Mouse (Mus musculus) gastrocnemius, postnatal 14 days (tissue): ENCODE data around the gene Gpx1. TPM values are rescaled to one million over a fixed set of nuclear protein-coding genes. Genes with fewer than 3 reads are reported as not detected.
A peak's percentile ranks its signal among the peaks of the same experiment; 100 is the strongest.
"Not testable (repeated sequence)": the region's sequence is repeated elsewhere in the genome, so short reads cannot be mapped to it uniquely, and the experiment has no call there.

Source experiments
- DNase-seq: peaks from one replicate; pipeline ENCODE4 v3.0.0; 2021; ENCODE audit warnings: mixed read lengths
- intact Hi-C: fragments of 180-260 bp; cut with DNase I; formaldehyde crosslinking; loops from one replicate; pipeline ENCODE4 v1.15.1; 2025; ENCODE audit warnings: low total_unique reads
- long read RNA-seq, 2 experiments: library from polyadenylated mRNA; stranded (forward); transcript quantifications; one replicate each; pipeline ENCODE4 v2.0.0; 2021
- total RNA-seq, 2 experiments: library from RNA; stranded (reverse); gene quantifications; 2 replicates each; pipeline ENCODE4 v1.2.3; 2021

Gene Gpx1
- 10 to 100 TPM; 86.5 to 98.0 TPM for total RNA-seq
- long read RNA-seq, experiment 1, transcript Gpx1-201 (2 exons, 1,072 nt), result major isoform, 66 of 72 reads
- long read RNA-seq, experiment 1, partial matches to known transcripts, result 0 of 72 reads
- long read RNA-seq, experiment 1, other reads (novel, unspliced or antisense), result 3 of 72 reads
- long read RNA-seq, experiment 2, transcript Gpx1-201 (2 exons, 1,072 nt), result major isoform, 64 of 66 reads
- long read RNA-seq, experiment 2, partial matches to known transcripts, result 0 of 66 reads
- long read RNA-seq, experiment 2, other reads (novel, unspliced or antisense), result 2 of 66 reads

- peak; percentile 92 for DNase-seq
- intact Hi-C loops, result no loop called here
Observed at GRCm38 (mm10) chr9:108338886-108339781, at the start of gene Gpx1. Gene Gpx1, plus strand, starts transcription at chr9:108338903.

- no peak for DNase-seq
- intact Hi-C loops, result loop anchor here (5.0 kb wide), 2 partner anchors 82 to 192 kb away; no protein-coding TSS in a partner anchor
Observed at GRCm38 (mm10) chr9:108289347-108289746, 49.4 kb upstream of the Gpx1 start.

- peak; percentile 89 for DNase-seq
- intact Hi-C loops, result no loop called here
Observed at GRCm38 (mm10) chr9:108290016-108290750, 48.5 kb upstream of the Gpx1 start, which contains the start of gene Nicn1. Gene Nicn1, plus strand, starts transcription at chr9:108290429.

- intact Hi-C loops, result no loop called here
- no peak for DNase-seq
Observed at GRCm38 (mm10) chr9:108290773-108291172, 47.9 kb upstream of the Gpx1 start.

GRCm38 (mm10) chr9:108296453-108297355, 42.0 kb upstream of the Gpx1 start, which contains the start of gene Amt:
Gene Amt, plus strand, starts transcription at chr9:108296853.
- intact Hi-C loops, result no loop called here

GRCm38 (mm10) chr9:108301853-108302252, 36.9 kb upstream of the Gpx1 start:
- intact Hi-C loops, result no loop called here
- DNase-seq, result no peak

More at GRCm38 (mm10) chr9:108296453-108297355, 42.0 kb upstream of the Gpx1 start, which contains the start of gene Amt:
- no peak for DNase-seq

- no peak for DNase-seq
- intact Hi-C loops, result no loop called here
Observed at GRCm38 (mm10) chr9:108304716-108305115, 34.0 kb upstream of the Gpx1 start.

- intact Hi-C loops, result no loop called here
- DNase-seq, result peak; percentile 13
Observed at GRCm38 (mm10) chr9:108305170-108305569, 33.5 kb upstream of the Gpx1 start.

GRCm38 (mm10) chr9:108305629-108306520, 32.8 kb upstream of the Gpx1 start, which contains the start of the genes Rhoa and Tcta:
Gene Rhoa, plus strand, starts transcription at chr9:108306129.
Gene Tcta, minus strand, starts transcription at chr9:108306160.
- intact Hi-C loops, result no loop called here

GRCm38 (mm10) chr9:108306571-108306980, 32.1 kb upstream of the Gpx1 start:
- DNase-seq, result peak; percentile 91
- intact Hi-C loops, result no loop called here

More at GRCm38 (mm10) chr9:108305629-108306520, 32.8 kb upstream of the Gpx1 start, which contains the start of the genes Rhoa and Tcta:
- DNase-seq, result peak; percentile 97

GRCm38 (mm10) chr9:108307021-108307807, 31.5 kb upstream of the Gpx1 start:
- intact Hi-C loops, result no loop called here
- no peak for DNase-seq

- no peak for DNase-seq
- intact Hi-C loops, result no loop called here
Observed at GRCm38 (mm10) chr9:108308141-108308540, 30.6 kb upstream of the Gpx1 start.

GRCm38 (mm10) chr9:108317572-108317971, 21.1 kb upstream of the Gpx1 start:
- intact Hi-C loops, result no loop called here
- no peak for DNase-seq

- intact Hi-C loops, result no loop called here
- DNase-seq, result no peak
Observed at GRCm38 (mm10) chr9:108318462-108318861, 20.2 kb upstream of the Gpx1 start.

- intact Hi-C loops, DNase-seq: not testable (repeated sequence)
Observed at GRCm38 (mm10) chr9:108322054-108322453, 16.6 kb upstream of the Gpx1 start.

GRCm38 (mm10) chr9:108324784-108325183, 13.9 kb upstream of the Gpx1 start:
- intact Hi-C loops, result no loop called here
- no peak for DNase-seq

GRCm38 (mm10) chr9:108325811-108326210, 12.9 kb upstream of the Gpx1 start:
- intact Hi-C loops, result no loop called here
- no peak for DNase-seq
